Mouse (Mus musculus): ENCODE measurements at regions not wholly inside any gene's neighbourhood (a gene's known extent, or its start where the extent isn't known, plus 50 kb on each side); places are given as distances from the start of the nearest gene placed in this dataset.

GRCm38 (mm10) chr11:55780011-55780410 lies 172.0 kb upstream of the Glra1 start:
- DNase-seq (ENCODE audit: extremely low read depth, insufficient read length, low spot score) = no peak

GRCm38 (mm10) chr11:55773283-55773682 lies 165.3 kb upstream of the Glra1 start:
- no peak for DNase-seq (ENCODE audit: extremely low read depth, insufficient read length, low spot score)

GRCm38 (mm10) chr11:55772538-55772937 lies 164.5 kb upstream of the Glra1 start:
- no peak for DNase-seq (ENCODE audit: extremely low read depth, insufficient read length, low spot score)

- peak; percentile 4 for DNase-seq (ENCODE audit: extremely low read depth, insufficient read length, low spot score)
Observed at GRCm38 (mm10) chr11:55772107-55772506, 164.1 kb upstream of the Glra1 start.

GRCm38 (mm10) chr11:55764846-55765245 lies 156.8 kb upstream of the Glra1 start:
- no peak for DNase-seq (ENCODE audit: extremely low read depth, insufficient read length, low spot score)

Data from 3134 (cell line).